ENCODE assay signal across 8 mouse cellular contexts in the genomic region with DNA sequence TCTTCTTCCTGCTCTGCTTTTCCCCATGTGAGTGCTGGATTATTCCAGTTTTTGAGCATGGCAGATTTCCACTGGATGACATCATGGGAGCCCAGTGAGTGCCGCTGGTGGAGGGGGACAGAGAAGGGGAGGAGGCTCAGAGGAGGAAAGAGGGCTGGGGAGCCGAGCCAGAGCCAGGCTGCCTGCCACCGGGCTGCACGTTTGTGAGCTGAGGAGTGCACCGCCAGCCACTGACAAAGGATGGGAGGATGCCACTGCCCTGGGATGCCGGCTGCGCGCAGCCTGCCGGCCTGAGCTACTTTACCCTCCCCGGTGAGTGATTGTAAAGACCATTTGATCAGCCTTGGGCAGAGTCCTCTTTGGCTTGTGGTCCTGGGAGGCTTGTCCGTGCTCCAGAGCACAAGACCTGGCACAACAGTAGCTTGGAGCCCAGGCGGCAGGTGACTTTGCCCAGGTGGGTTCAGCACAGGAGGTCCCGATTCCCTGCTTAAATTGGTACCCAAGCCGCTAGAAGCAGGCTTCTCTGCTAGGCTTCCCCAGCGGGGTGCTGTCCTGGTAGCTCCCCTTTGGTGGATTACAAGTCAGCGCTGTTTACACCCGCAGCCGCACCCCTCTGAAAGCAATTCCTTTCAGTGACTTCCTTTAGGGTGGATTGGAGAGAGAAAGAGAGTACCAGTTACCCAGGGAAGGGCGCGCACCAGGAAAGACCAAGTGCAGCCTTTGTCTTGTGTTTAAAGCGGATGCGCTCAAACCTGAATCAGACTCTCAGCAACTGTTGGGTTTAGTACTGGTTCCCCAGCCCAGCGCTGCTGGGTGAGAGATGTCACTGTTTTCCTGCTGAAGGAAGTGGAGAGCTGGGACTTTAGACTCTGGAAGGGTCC. TPM values are rescaled to one million over a fixed set of nuclear protein-coding genes. Genes with fewer than 3 reads are reported as not detected.
DNase-seq lines count a peak whose midpoint lies in the region; ATAC-seq and TF ChIP-seq lines count a peak whose summit lies in the region.

A gene (plus strand): TSS at position 30 of the 881 bp plus-strand sequence.

- H3K27me3 ChIP-seq in heart, postnatal 0 days (ENCODE audit: control insufficient read depth, insufficient read depth, low read length): 0 out of 2 replicates have a peak, but pooled peaks cover 8% of the 10 kb centered on the region

- no peak within 1 kb of the TSS for H3K4me3 ChIP-seq in bone marrow macrophage, adult 2 months (ENCODE audit: insufficient read depth, low read length)
- no peak within 1 kb of the TSS for H3K4me3 ChIP-seq in heart, postnatal 0 days (ENCODE audit: low read depth, low read length)

- DNase-seq in cerebellum, postnatal 36 days: peak; percentile 52 to 55
- DNase-seq in heart, postnatal 0 days (ENCODE audit: low spot score): no peak
- peak; percentile 63 to 79 for DNase-seq in left cerebral cortex, postnatal 36 days (ENCODE audit: low spot score in 2 of 2)
- DNase-seq in retina, postnatal 1 day: peak; percentile 30
- DNase-seq in gastrocnemius, postnatal 4 days (ENCODE audit: low spot score in 2 of 2): no peak
- no peak for DNase-seq in thymus, adult 18-20 months
- no peak for DNase-seq in adrenal gland, postnatal 10 days

- H3K9me3 ChIP-seq in heart, postnatal 0 days (replicated peaks; ENCODE audit: control insufficient read depth, low read length): no peaks in the 10 kb centered on the region

- intact Hi-C loops in left cerebral cortex, postnatal 36 days (cut with DNase I): no loop called here

- TF ChIP-seq POLR2A in bone marrow macrophage, adult 2 months (IDR thresholded peaks at IDR 0.05; ENCODE audit: borderline replicate concordance, low read depth, low read length): no peak

- H3K36me3 ChIP-seq in heart, postnatal 0 days (replicated peaks; ENCODE audit: control insufficient read depth, insufficient read depth, low read length): no peaks in the 10 kb centered on the region

- peak within 1 kb of the TSS; percentile 30; the same call in 1 of the 2 replicates for H3K4me2 ChIP-seq in heart, postnatal 0 days (ENCODE audit: low read depth, low read length)

- no peak within 1 kb of the TSS for H3K27ac ChIP-seq in bone marrow macrophage, adult 2 months (ENCODE audit: insufficient read depth, low read depth, low read length)
- H3K27ac ChIP-seq in heart, postnatal 0 days (ENCODE audit: low read depth): no peak within 1 kb of the TSS

- H3K4me1 ChIP-seq in bone marrow macrophage, adult 2 months (ENCODE audit: control insufficient read depth, insufficient read depth, low read length): no peaks in the 10 kb centered on the region
- H3K4me1 ChIP-seq in heart, postnatal 0 days (ENCODE audit: control insufficient read depth, insufficient read depth): no peaks in the 10 kb centered on the region

- WGBS in heart, postnatal 0 days: 1% methylated on average over 23 of the region's 23 CpGs

- H3K9ac ChIP-seq in heart, postnatal 0 days (replicated peaks; ENCODE audit: low read depth, low read length): no peak within 1 kb of the TSS

- no peak for TF ChIP-seq EP300 in heart, postnatal 0 days (IDR thresholded peaks at IDR 0.05; ENCODE audit: low read depth)

- 0 out of 2 replicates have a peak, but pooled peaks have one; percentile 27 for ATAC-seq in heart, postnatal 0 days (ENCODE audit: insufficient read depth, low read depth)

- TF ChIP-seq CTCF in bone marrow macrophage, adult 2 months (IDR thresholded peaks at IDR 0.05; ENCODE audit: low read depth, low read length): no peak
- TF ChIP-seq CTCF in heart, postnatal 0 days (IDR thresholded peaks at IDR 0.05; ENCODE audit: low read depth): no peak

RNA-seq across cellular contexts. Expression of the gene that starts here (rescaled TPM):
- polyA plus RNA-seq in bone marrow macrophage, adult 2 months (2012; ENCODE audit: insufficient read depth, insufficient read length, missing spikeins): 58.4 and 69.1 TPM in 2 replicates
- 0.04 and 0.46 TPM in 2 replicates for total RNA-seq in heart, postnatal 0 days (2014; rRNA removed; ENCODE audit: low replicate concordance)
- polyA plus RNA-seq in heart, postnatal 0 days (2015; fragmentation: Nextera tagmentation; extraction: Ambion mirVana): 0.23 and 0.31 TPM in 2 replicates
- 10 to 100 TPM; 37.0 to 43.9 TPM for total RNA-seq in left cerebral cortex, postnatal 36 days (2021)
- under 1 TPM; 0.86 to 0.93 TPM for total RNA-seq in gastrocnemius, postnatal 4 days (2021)
- 1 to 10 TPM; 1.8 to 2.6 TPM for total RNA-seq in adrenal gland, postnatal 10 days (2021)

Comparison
In these comparisons a context has a peak if more than half of its experiments do, and no peak if none do; other contexts are left out.
1. RNA of the gene that starts here (total RNA-seq): 37.0 to 43.9 TPM in left cerebral cortex, postnatal 36 days; 1.8 to 2.6 TPM in adrenal gland, postnatal 10 days, 0.86 to 0.93 TPM in gastrocnemius, postnatal 4 days and 0.04 to 0.46 TPM in heart, postnatal 0 days; every median in the first group is over 10 times any median in the second.
2. RNA of the gene that starts here (polyA plus RNA-seq): 58.4 to 69.1 TPM in bone marrow macrophage, adult 2 months; 0.23 to 0.31 TPM in heart, postnatal 0 days; every median in the first group is over 10 times any median in the second.
3. Peak in ATAC-seq and H3K4me2 ChIP-seq in heart, postnatal 0 days; RNA of the gene not detected or under 1 TPM.
4. DNase-seq: peak in cerebellum, postnatal 36 days (2 of 2), left cerebral cortex, postnatal 36 days (2 of 2) and retina, postnatal 1 day (single experiment); none in heart, postnatal 0 days (single experiment), gastrocnemius, postnatal 4 days (0 of 2), thymus, adult 18-20 months (0 of 2) and adrenal gland, postnatal 10 days (single experiment).